Mouse (Mus musculus) olfactory bulb, adult 2 months (tissue): Measurements from ENCODE around the gene Fam180a.

ENCODE experiments used
- CTCF ChIP-seq: fragments of 200-500 bp; IDR thresholded peaks from 2 replicates; pipeline ENCODE4 v1.5.1; 2012; ENCODE audit warnings: low read depth, mild to moderate bottlenecking, low read length, moderate library complexity; ENCODE audit not compliant: insufficient read depth
- POLR2A ChIP-seq: fragments of 200-500 bp; IDR thresholded peaks from 2 replicates; pipeline ENCODE4 v1.6.1; 2012; ENCODE audit warnings: mild to moderate bottlenecking, low read depth, low read length, moderate library complexity; ENCODE audit not compliant: insufficient read depth

DNA sequence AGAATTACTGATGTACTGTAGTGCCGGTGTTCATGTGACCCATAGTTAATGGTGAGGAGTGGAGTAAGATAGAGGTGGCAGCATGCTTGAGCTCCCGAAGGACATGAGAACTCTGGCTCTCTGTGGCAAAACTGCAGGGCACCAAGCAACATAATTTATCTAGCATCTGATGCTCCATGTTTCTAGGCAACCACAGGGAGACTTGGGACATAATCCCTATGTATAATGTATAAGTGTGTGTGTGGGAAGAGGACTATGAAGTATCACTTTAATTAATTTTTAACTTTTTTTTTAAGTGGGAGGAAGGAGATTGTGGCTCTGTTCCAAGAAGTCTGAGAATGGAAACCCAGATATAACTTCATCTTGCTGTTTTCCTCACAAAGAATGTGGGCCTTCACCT lies 31.0 kb downstream of the Fam180a start:
- TF ChIP-seq POLR2A, result no peak
- TF ChIP-seq CTCF, result no peak
